Mouse (Mus musculus): ENCODE measurements around the gene Nr1d2. TPM values are rescaled to one million over a fixed set of nuclear protein-coding genes. Genes with fewer than 3 reads are reported as not detected.

The Nr1d2 gene
- polyA plus RNA-seq (2012; rRNA removed; ENCODE audit: low replicate concordance): 12.9 and 23.9 TPM in 2 replicates

GRCm38 (mm10) chr14:18238750-18239731, at the start of gene Nr1d2:
Gene Nr1d2, minus strand, starts transcription at chr14:18239127.

GRCm38 (mm10) chr14:18270529-18271441, 31.9 kb upstream of the Nr1d2 start, which contains the start of the genes Nkiras1 and Rpl15:
Gene Nkiras1, plus strand, starts transcription at chr14:18271136.
Gene Rpl15, minus strand, starts transcription at chr14:18271391.

Other genes starting within 250 kb of the Nr1d2 start
- gene Nkiras1, start 32.0 kb upstream of the Nr1d2 start, polyA plus RNA-seq (2012; rRNA removed; ENCODE audit: low replicate concordance): 2.3 and 7.0 TPM in 2 replicates
- gene Rpl15, start 32.3 kb upstream of the Nr1d2 start, polyA plus RNA-seq (2012; rRNA removed; ENCODE audit: low replicate concordance): 147 and 222 TPM in 2 replicates
- gene Ube2e1, start 92.7 kb upstream of the Nr1d2 start, polyA plus RNA-seq (2012; rRNA removed; ENCODE audit: low replicate concordance): 14.2 and 41.1 TPM in 2 replicates